Mouse (Mus musculus) heart, postnatal 4 days (tissue): ENCODE data around the gene Man2b1. TPM values are rescaled to one million over a fixed set of nuclear protein-coding genes. Genes with fewer than 3 reads are reported as not detected.
"Not testable (repeated sequence)": the region's sequence is repeated elsewhere in the genome, so short reads cannot be mapped to it uniquely, and the experiment has no call there.

Source experiments
- DNase-seq: peaks from one replicate; pipeline ENCODE4 v3.0.0; 2021
- microRNA-seq, 2 experiments: library from miRNA; unstranded; fragments of <30 nt; microRNA quantifications; one replicate each; pipeline ENCODE4 v1.2.0; 2021 to 2022
- total RNA-seq, 2 experiments: library from RNA; stranded (reverse); gene quantifications; 2 replicates each; pipeline ENCODE4 v1.2.3; 2021

The Man2b1 gene
- total RNA-seq, 2 experiments from 2014 or later, result 26.5 to 29.9 TPM

GRCm38 (mm10) chr8:85122995-85123394 lies 39.9 kb downstream of the Man2b1 start, which contains the start of gene Zfp791:
Gene Zfp791, minus strand, starts transcription at chr8:85123095.
- DNase-seq, result no peak

GRCm38 (mm10) chr8:85123691-85124090 lies 40.6 kb downstream of the Man2b1 start:
- no peak for DNase-seq

DNA sequence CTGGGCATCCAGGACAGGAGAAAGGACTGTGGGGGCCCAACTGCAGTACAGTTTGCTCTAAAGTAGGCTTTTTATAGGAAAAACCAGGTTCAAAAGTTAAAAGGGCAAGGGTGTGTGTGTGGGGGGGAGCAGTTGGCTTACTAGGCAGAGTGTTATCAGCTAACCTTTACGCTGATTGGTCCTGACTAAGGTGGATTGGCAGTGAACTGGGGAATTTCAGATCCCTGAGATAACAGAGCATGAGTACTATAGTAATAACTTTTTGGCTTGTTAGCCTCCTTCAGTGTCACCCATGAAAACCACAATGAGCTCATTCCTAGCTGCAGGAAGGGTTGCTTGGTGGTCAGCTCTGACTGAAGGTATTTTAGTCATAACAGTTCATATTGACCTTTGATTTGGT lies 49.3 kb downstream of the Man2b1 start:
- no peak for DNase-seq

- not testable (repeated sequence) for DNase-seq
Measured at GRCm38 (mm10) chr8:85135690-85136089, 52.6 kb downstream of the Man2b1 start.

GRCm38 (mm10) chr8:85142516-85142915 lies 59.4 kb downstream of the Man2b1 start:
- no peak for DNase-seq

Small RNA genes within 50 kb of the gene (microRNA-seq; reads per million reads assigned to microRNA genes)
- 0 reads per million in 2 experiments for gene Gm23388
- 2.8 to 2.9 reads per million in 2 experiments for gene Mir7070

Other genes with a start within 250 kb of the Man2b1 start
- 10 to 100 TPM; 90.9 to 91.8 TPM for gene Rad23a, start 242.6 kb upstream of the Man2b1 start, total RNA-seq
- gene Calr, start 236.3 kb upstream of the Man2b1 start, total RNA-seq, result 100 to 1,000 TPM; 320 to 358 TPM
- gene Farsa, start 226.3 kb upstream of the Man2b1 start, total RNA-seq, result 10 to 100 TPM; 36.3 to 37.0 TPM
- gene Syce2, start 211.2 kb upstream of the Man2b1 start, total RNA-seq, result 10 to 100 TPM; 10.5 to 12.7 TPM
- gene Gcdh, start 189.3 kb upstream of the Man2b1 start, total RNA-seq, result 10 to 100 TPM; 29.7 to 33.0 TPM
- gene Klf1, start 181.3 kb upstream of the Man2b1 start, total RNA-seq, result under 1 TPM in 1 of 2 experiments, not detected in 1; 0.23 TPM
- 1 to 10 TPM; 6.0 to 7.1 TPM for gene Dnase2a, start 174.7 kb upstream of the Man2b1 start, total RNA-seq
- gene Mast1, start 145.9 kb upstream of the Man2b1 start, total RNA-seq, result under 1 TPM; 0.09 to 0.24 TPM
- gene Rtbdn, start 136.3 kb upstream of the Man2b1 start, total RNA-seq, result not detected
- 1 to 10 TPM in 1 of 2 experiments, not detected in 1; 1.5 TPM for gene Gm49661, start 113.8 kb upstream of the Man2b1 start, total RNA-seq
- gene Prdx2, start 113.7 kb upstream of the Man2b1 start, total RNA-seq, result 100 to 1,000 TPM; 678 to 716 TPM
- gene Rnaseh2a, start 113.5 kb upstream of the Man2b1 start, total RNA-seq, result 10 to 100 TPM; 61.8 to 69.1 TPM
- 10 to 100 TPM; 12.3 to 12.4 TPM for gene Junb, start 104.6 kb upstream of the Man2b1 start, total RNA-seq
- gene Hook2, start 92.7 kb upstream of the Man2b1 start, total RNA-seq, result 1 to 10 TPM; 2.2 to 2.6 TPM
- not detected for gene Best2, start 68.7 kb upstream of the Man2b1 start, total RNA-seq
- gene Asna1, start 58.0 kb upstream of the Man2b1 start, total RNA-seq, result 10 to 100 TPM; 82.3 to 85.2 TPM
- gene Trir, start 56.4 kb upstream of the Man2b1 start, total RNA-seq, result 100 to 1,000 TPM; 132 to 133 TPM
- 10 to 100 TPM; 36.4 to 41.0 TPM for gene Tnpo2, start 46.4 kb upstream of the Man2b1 start, total RNA-seq
- 10 to 100 TPM; 14.1 to 15.1 TPM for gene Fbxw9, start 23.2 kb upstream of the Man2b1 start, total RNA-seq
- not detected for gene Gm5741, start 15.3 kb upstream of the Man2b1 start, total RNA-seq
- gene Dhps, start 11.5 kb upstream of the Man2b1 start, total RNA-seq, result 10 to 100 TPM; 40.0 to 40.5 TPM
- 10 to 100 TPM; 52.4 to 61.0 TPM for gene Wdr83os, start 2.5 kb upstream of the Man2b1 start, total RNA-seq
- gene Wdr83, start 2.0 kb upstream of the Man2b1 start, total RNA-seq, result 10 to 100 TPM; 22.7 to 28.9 TPM
- 1 to 10 TPM; 1.5 to 2.0 TPM for gene Zfp791, start 39.8 kb downstream of the Man2b1 start, total RNA-seq
- not detected for gene Cks1brt, start 68.7 kb downstream of the Man2b1 start, total RNA-seq
- not detected for gene Olfr371, start 142.7 kb downstream of the Man2b1 start, total RNA-seq
- gene Orc6, start 216.4 kb downstream of the Man2b1 start, total RNA-seq, result 10 to 100 TPM; 27.7 to 30.3 TPM
- 10 to 100 TPM; 74.5 to 78.3 TPM for gene Vps35, start 216.5 kb downstream of the Man2b1 start, total RNA-seq